Mouse (Mus musculus) myocyte (in vitro differentiated cells): ENCODE measurements around the gene Zfp300. TPM values are rescaled to one million over a fixed set of nuclear protein-coding genes. Genes with fewer than 3 reads are reported as not detected.

Source experiments
- H3K27me3 ChIP-seq: one replicate; pipeline ENCODE4 v1.6.1; 2011; ENCODE audit not compliant: control insufficient read depth, insufficient read depth, insufficient read length
- H3K36me3 ChIP-seq: one replicate; pipeline ENCODE4 v1.6.1; 2011; ENCODE audit not compliant: control insufficient read depth, insufficient read depth
- H3K4me2 ChIP-seq: one replicate; pipeline ENCODE4 v1.6.1; 2011; ENCODE audit warnings: low read depth, control low read depth
- H3K4me3 ChIP-seq: one replicate; pipeline ENCODE4 v1.5.1; 2011; ENCODE audit warnings: mild to moderate bottlenecking, control low read depth, moderate library complexity
- H3K79me2 ChIP-seq: one replicate; pipeline ENCODE4 v1.6.1; 2011; ENCODE audit not compliant: control insufficient read depth, insufficient read depth
- H3ac ChIP-seq: one replicate; pipeline ENCODE4 v1.6.1; 2011; ENCODE audit not compliant: control insufficient read depth, insufficient read length
- CEBPB ChIP-seq: IDR thresholded peaks from 2 replicates; pipeline ENCODE4 v1.6.1; 2011; ENCODE audit warnings: mild to moderate bottlenecking, moderate library complexity; ENCODE audit not compliant: poor library complexity, insufficient read depth, severe bottlenecking
- E2F4 ChIP-seq: IDR thresholded peaks from one replicate; pipeline ENCODE4 v1.6.1; 2011; ENCODE audit warnings: mild to moderate bottlenecking, control low read depth, moderate library complexity; ENCODE audit not compliant: insufficient read depth
- MAX ChIP-seq: IDR thresholded peaks from one replicate; pipeline ENCODE4 v1.6.1; 2011; ENCODE audit warnings: low read depth, mild to moderate bottlenecking, control low read depth
- MYOD1 ChIP-seq, 3 experiments: IDR thresholded peaks; one replicate each; pipeline ENCODE4 v1.6.1; 2011; ENCODE audit warnings: control low read depth in 2 of 3, low read depth in 2 of 3, mild to moderate bottlenecking in 2 of 3, moderate library complexity in 1 of 3; ENCODE audit not compliant: insufficient read length in 2 of 3, control insufficient read depth in 1 of 3
- MYOG ChIP-seq, 3 experiments: IDR thresholded peaks; one replicate each; pipeline ENCODE4 v1.6.1; 2011; ENCODE audit warnings: control low read depth in 2 of 3, low read depth in 2 of 3, mild to moderate bottlenecking in 2 of 3; ENCODE audit not compliant: insufficient read length in 2 of 3, control insufficient read depth in 1 of 3, insufficient read depth in 1 of 3
- POLR2A ChIP-seq: IDR thresholded peaks from one replicate; pipeline ENCODE4 v1.6.1; 2011; ENCODE audit warnings: low read depth, mild to moderate bottlenecking, control low read depth, moderate library complexity; ENCODE audit not compliant: insufficient read length
- POLR2AphosphoS2 ChIP-seq: IDR thresholded peaks from one replicate; pipeline ENCODE4 v1.6.1; 2011; ENCODE audit warnings: low read depth, control low read depth; ENCODE audit not compliant: insufficient read length
- REST ChIP-seq: IDR thresholded peaks from one replicate; pipeline ENCODE4 v1.6.1; 2011; ENCODE audit warnings: mild to moderate bottlenecking, control low read depth, moderate library complexity; ENCODE audit not compliant: insufficient read depth, insufficient read length
- SRF ChIP-seq: IDR thresholded peaks from one replicate; pipeline ENCODE4 v1.6.1; 2011; ENCODE audit warnings: low read depth; ENCODE audit not compliant: control insufficient read depth, insufficient read length
- TCF12 ChIP-seq: IDR thresholded peaks from one replicate; pipeline ENCODE4 v1.6.1; 2011; ENCODE audit warnings: mild to moderate bottlenecking, control low read depth; ENCODE audit not compliant: poor library complexity, insufficient read depth, severe bottlenecking
- TCF3 ChIP-seq: IDR thresholded peaks from one replicate; pipeline ENCODE4 v1.6.1; 2011; ENCODE audit warnings: low read depth, control low read depth; ENCODE audit not compliant: insufficient read length
- USF1 ChIP-seq: IDR thresholded peaks from one replicate; pipeline ENCODE4 v1.6.1; 2011; ENCODE audit warnings: low read depth, mild to moderate bottlenecking, control low read depth, moderate library complexity
- polyA plus RNA-seq: library from polyadenylated mRNA; unstranded; fragments of >200 nt; fragmentation: generic; extraction: Trizol; gene quantifications from one replicate; pipeline ENCODE4 v1.2.1, GENCODE M21; 2012; ENCODE audit warnings: missing spikeins

Zfp300 gene
- polyA plus RNA-seq, 1 experiment: 0.13 TPM

- Histone ChIP-seq H3K4me3 (peak overlapping the region; percentile 56), H3K79me2 (no peaks in the 10 kb centered on the region), H3K36me3 (no peaks in the 10 kb centered on the region), H3K27me3 (no peaks in the 10 kb centered on the region), H3ac (no peak overlapping the region), H3K4me2 (peak overlapping the region; percentile 78)
- TF ChIP-seq TCF3 (no peak), MAX (no peak), POLR2AphosphoS2 (no peak), SRF (no peak), USF1 (no peak), TCF12 (no peak), REST (no peak), MYOD1 (IDR thresholded peaks at IDR 0.05; ENCODE audit: control insufficient read depth in 1 of 3, insufficient read length in 2 of 3, low read depth in 2 of 3) (no peak), MYOG (IDR thresholded peaks at IDR 0.05; ENCODE audit: control insufficient read depth in 1 of 3, insufficient read depth in 1 of 3, insufficient read length in 2 of 3, low read depth in 2 of 3) (no peak), E2F4 (no peak), CEBPB (no peak), POLR2A (no peak)
Measured at GRCm38 (mm10) chrX:21062544-21062890, 26.8 kb downstream of the Zfp300 start.

GRCm38 (mm10) chrX:21061866-21062543 is 27.3 kb downstream of the Zfp300 start, which contains the start of gene Zfp182:
Gene Zfp182 (minus strand): TSS chrX:21062316.
- Histone ChIP-seq H3K4me2 (peak within 1 kb of the TSS; percentile 78), H3K4me3 (peak within 1 kb of the TSS; percentile 56), H3ac (no peak within 1 kb of the TSS), H3K27me3 (no peaks in the 10 kb centered on the region), H3K36me3 (no peaks in the 10 kb centered on the region), H3K79me2 (no peaks in the 10 kb centered on the region)
- TF ChIP-seq POLR2A: peak; percentile 58
- TF ChIP-seq CEBPB: no peak

- Histone ChIP-seq H3ac (no peak overlapping the region), H3K79me2 (no peaks in the 10 kb centered on the region), H3K4me2 (peak overlapping the region; percentile 50), H3K27me3 (no peaks in the 10 kb centered on the region), H3K36me3 (no peaks in the 10 kb centered on the region), H3K4me3 (peak overlapping the region; percentile 56)
- no peak for TF ChIP-seq CEBPB
- no peak for TF ChIP-seq TCF12
- no peak for TF ChIP-seq REST
- TF ChIP-seq E2F4: no peak
Measured at GRCm38 (mm10) chrX:21061460-21061859, 27.9 kb downstream of the Zfp300 start.

Other genes with a start within 250 kb of the Zfp300 start
- 387 TPM for gene Timp1, start 219.4 kb downstream of the Zfp300 start, polyA plus RNA-seq
- gene Syn1, start 168.5 kb downstream of the Zfp300 start, polyA plus RNA-seq: 8.1 TPM
- gene Cfp, start 158.0 kb downstream of the Zfp300 start, polyA plus RNA-seq: 1.7 TPM
- gene Elk1, start 138.9 kb downstream of the Zfp300 start, polyA plus RNA-seq: 18.9 TPM
- gene Uxt, start 127.5 kb downstream of the Zfp300 start, polyA plus RNA-seq: 57.6 TPM
- gene Zfp182, start 27.2 kb downstream of the Zfp300 start, polyA plus RNA-seq: 0.52 TPM
- not detected for gene Spaca5, start 21.1 kb downstream of the Zfp300 start, polyA plus RNA-seq
- gene Ssxa1, start 26.3 kb upstream of the Zfp300 start, polyA plus RNA-seq: not detected
- not detected for gene Gm21876, start 86.1 kb upstream of the Zfp300 start, polyA plus RNA-seq